Mouse (Mus musculus) c-Kit-negative CD71-positive TER-119-positive erythroid progenitor cells, embryonic 14.5 days (primary cell): ENCODE data around the gene Arrdc3.
"Not testable (repeated sequence)": the region's sequence is repeated elsewhere in the genome, so short reads cannot be mapped to it uniquely, and the experiment has no call there.

Experiments
- DNase-seq: peaks from one replicate; pipeline ENCODE4 v3.0.0-alpha.2; 2013; ENCODE audit warnings: low read depth, low spot score

The Arrdc3 gene

DNA sequence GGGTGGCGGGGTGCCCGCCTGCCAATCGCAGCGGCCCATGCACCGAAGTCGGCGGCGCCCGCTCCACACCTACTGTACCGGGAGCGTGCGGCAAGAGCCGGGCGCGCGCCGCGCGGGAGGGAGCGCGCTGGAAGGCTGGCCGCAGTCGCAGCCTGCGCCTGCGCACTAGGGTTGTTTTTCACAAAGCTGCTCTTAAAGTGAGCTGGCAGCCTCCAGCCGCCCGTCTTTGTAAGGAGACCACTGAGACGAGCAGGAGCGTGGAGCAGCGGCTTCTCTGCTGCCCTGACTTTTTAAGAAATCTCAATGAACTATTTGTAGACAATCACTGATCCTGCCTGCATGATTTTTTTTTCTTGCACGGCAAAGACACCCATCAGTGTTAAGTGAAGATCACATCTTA lies at the start of gene Arrdc3:
Gene Arrdc3 (plus strand): TSS at position 195 of the 400 bp plus-strand sequence.
- DNase-seq, result peak; percentile 96

- DNase-seq, result peak; percentile 35
These were observed 21.0 kb upstream of the Arrdc3 start for GRCm38 (mm10) chr13:80862215-80862614.

DNA sequence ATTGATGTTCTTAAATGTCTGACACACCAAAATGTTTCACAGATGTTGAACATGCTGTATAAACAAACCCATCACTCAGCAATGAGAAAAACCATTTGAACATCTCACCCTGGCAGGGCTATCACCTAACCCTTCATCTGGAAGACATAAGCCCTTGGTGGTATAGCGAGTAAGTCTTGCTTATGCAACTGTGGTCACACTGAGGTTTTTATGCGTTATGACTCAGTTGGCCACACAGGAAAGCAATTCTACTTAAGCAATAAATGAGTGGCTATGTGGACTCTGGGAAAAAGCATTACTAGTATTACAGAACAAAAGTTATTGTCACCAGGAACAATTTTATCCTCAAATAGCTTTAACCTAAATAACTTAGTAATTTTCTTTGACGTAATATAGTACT lies 19.0 kb upstream of the Arrdc3 start:
- DNase-seq, result no peak

DNA sequence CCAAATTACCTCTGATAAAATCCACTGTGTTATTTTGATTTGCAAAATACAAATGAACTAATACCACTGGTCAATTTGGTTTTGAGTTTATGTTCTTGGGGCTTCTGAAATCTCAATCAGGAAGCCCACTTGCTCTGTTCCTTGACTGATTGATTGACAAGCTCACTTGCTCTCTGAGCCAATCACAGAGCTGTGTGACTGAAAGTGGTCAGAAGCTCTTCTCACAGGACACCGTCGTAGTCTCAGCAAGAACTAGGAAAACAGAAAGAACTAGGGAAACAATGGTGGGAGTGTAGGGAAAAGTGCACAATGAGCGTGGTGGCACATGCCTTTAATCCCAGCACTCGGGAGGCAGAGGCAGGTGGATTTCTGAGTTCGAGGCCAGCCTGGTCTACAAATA lies 8.1 kb upstream of the Arrdc3 start:
- DNase-seq, result no peak

GRCm38 (mm10) chr13:80880756-80881155 lies 2.4 kb upstream of the Arrdc3 start:
- DNase-seq, result no peak

GRCm38 (mm10) chr13:80881722-80882500 lies 1.3 kb upstream of the Arrdc3 start:
- peak; percentile 76 for DNase-seq

GRCm38 (mm10) chr13:80882716-80883135 lies 458 bp upstream of the Arrdc3 start:
- DNase-seq, result peak; percentile 38

- DNase-seq, result peak; percentile 50
These were observed 629 bp downstream of the Arrdc3 start for GRCm38 (mm10) chr13:80883649-80884376.

- DNase-seq, result peak; percentile 73
These were observed 1.3 kb downstream of the Arrdc3 start for GRCm38 (mm10) chr13:80884377-80884983.

DNA sequence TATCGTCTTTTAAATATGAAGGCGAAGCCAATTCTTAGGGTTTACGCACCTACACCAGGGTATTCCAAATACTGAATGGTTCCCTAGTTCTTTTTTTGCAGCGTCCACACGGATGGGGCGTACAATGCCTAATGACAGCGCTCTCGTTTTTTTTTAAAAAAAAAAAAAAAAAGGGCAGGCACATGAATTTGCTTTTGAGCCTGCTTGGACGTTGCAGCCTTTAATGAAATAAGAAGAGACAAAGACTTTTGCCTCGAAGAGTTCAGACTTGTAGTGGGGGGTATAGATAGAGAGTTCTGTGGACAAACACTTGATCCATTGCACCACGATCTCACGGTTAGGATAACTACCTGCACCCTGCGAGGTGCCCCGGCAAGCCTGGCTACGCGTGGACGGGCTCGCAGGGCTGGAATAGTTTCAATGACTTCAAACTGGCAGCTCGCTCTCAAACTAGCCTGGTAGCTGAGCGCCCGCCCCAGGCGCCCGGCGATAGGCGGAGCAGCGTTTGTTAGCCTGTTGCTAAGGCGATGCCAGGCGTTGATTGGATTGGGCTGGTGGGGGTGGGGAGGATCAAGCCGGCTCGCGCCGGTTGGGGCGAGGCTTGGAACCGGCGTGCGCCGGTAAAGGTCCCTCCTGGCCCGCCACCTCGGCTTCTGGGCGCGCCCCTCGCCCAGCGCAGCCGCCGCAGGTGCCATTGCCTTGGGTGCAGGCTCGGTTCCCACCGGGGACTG lies 2.1 kb downstream of the Arrdc3 start:
- peak; percentile 93 for DNase-seq

- DNase-seq, result peak; percentile 95
These were observed 2.9 kb downstream of the Arrdc3 start for GRCm38 (mm10) chr13:80885834-80886663.

GRCm38 (mm10) chr13:80886664-80887210 lies 3.6 kb downstream of the Arrdc3 start:
- DNase-seq, result peak; percentile 38

DNA sequence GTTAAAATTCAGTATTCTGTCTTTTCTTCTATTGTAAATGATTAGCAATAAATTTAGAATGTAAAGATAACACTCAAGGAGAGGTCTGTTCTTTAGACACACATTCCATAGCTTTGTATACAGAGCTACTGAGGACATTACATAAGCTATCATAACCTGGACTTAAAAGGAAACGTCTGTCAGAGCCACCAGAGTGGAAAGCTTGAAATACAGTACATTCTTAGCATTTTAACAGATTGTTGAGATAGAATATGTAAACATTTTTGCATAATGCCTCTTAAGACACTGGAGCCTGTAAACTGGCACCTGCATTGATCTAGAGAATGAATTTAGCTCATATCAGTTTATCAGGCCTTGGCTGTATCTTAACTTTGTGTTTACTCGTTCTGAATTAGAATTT lies 4.7 kb downstream of the Arrdc3 start:
- no peak for DNase-seq

DNA sequence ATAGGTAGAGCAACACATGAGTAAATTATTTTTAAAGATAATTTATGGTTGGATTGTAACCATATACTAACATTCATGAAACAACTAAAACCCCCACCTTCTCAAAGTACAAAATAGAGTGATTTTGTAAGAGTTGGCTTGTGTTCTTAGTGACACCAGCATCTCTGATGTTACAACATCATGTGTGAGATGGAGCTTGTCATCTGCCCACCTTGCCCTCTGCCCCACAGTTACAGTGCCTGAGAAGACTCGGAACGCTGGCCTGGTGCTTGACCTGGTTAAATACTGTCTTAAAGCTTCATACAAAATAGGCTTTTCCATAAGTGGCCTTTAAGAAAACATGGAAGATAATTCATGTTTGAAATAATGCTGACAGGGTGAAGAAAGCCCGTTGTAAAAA lies 11.7 kb downstream of the Arrdc3 start:
- DNase-seq, result not testable (repeated sequence)

DNA sequence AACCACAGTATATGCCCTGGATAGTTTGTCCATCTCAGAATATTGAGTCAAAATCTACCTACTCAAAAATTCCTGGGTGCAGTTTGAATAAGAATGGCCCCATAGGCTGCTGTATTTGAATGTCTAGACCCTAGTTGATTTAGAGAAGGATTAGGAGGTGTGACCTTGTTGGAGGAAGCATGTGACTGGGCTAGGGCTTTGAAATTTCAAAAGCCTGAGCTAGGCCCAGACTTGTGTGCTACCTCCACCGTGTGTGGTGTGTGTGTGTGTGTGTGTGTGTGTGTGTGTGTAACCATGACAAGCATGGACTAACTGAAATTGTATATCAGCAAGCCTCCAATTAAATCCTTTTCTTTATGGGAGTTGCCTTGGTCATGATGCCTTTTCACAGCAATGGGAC lies 14.2 kb downstream of the Arrdc3 start:
- no peak for DNase-seq

DNA sequence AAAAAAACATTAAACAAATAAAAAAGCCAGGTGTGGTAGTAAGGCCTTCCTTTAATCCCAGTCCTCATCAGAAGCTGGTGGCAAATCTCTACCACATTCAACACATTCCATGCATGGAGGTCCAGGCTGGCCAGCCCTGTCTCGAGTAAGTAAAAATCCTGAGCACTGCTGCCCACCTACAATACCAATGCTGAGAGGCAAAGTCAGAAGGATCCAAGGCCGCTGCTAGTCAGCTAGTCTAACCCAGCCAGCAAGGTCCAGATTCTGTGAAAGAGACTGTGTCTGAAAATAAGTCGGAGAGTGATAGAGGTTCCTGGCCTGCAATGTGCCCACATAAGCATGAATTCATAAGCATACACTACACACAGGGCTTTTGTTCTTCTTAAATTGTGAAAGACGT lies 14.9 kb downstream of the Arrdc3 start:
- no peak for DNase-seq

GRCm38 (mm10) chr13:80899435-80900029 lies 16.3 kb downstream of the Arrdc3 start:
- no peak for DNase-seq

DNA sequence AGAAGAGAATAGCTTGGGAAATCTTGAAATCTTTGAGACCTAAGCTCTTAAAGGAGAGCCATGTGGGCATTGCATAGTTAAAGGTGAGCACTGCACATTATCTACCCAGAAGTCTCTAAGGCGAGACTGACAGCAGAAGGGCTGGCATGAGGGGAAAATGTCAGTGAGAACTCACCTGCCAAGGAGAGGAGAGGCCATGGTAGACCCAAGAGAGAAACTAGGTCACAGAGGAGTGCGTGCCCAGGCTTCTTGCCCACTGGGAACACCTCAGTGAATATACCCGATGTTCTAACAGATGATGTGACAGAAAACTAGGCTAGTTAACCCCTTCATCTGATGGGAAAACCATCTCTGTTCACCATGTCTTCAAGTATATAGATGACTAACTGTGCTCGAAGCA lies 18.2 kb downstream of the Arrdc3 start:
- no peak for DNase-seq

DNA sequence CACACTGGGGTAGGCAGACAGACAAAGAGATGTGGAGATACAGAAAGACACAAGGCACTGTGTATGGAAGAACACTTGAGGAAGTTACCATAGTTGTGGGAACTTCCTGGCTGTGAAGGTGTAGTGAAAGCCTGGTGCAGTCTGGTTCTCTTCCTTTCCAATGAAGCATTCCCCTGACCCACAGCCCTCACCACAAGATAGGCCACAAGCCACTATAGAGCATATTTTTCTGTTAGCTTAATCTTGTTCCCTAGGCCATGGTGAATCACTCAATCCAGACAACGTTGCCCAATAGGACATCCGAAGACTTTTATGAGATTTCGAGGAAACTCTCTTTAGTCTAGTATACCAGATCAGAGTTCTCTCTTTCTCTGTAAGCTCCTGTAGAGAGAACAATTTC lies 19.6 kb downstream of the Arrdc3 start:
- DNase-seq, result no peak

- DNase-seq, result no peak
These were observed 30.2 kb downstream of the Arrdc3 start for GRCm38 (mm10) chr13:80913361-80913760.
